Mouse (Mus musculus) embryo, embryonic 10 days (tissue): ENCODE results near the gene Mettl27.
"Not testable (repeated sequence)": the region's sequence is repeated elsewhere in the genome, so short reads cannot be mapped to it uniquely, and the experiment has no call there.

Source experiments
- DNase-seq: peaks from one replicate; pipeline ENCODE4 v3.0.0-alpha.2; 2015; ENCODE audit warnings: low spot score

The Mettl27 gene

GRCm38 (mm10) chr5:134921106-134921505, 11.1 kb upstream of the Mettl27 start:
- DNase-seq = no peak

GRCm38 (mm10) chr5:134923141-134923540, 9.0 kb upstream of the Mettl27 start:
- no peak for DNase-seq

- no peak for DNase-seq
These were observed 5.4 kb upstream of the Mettl27 start for GRCm38 (mm10) chr5:134926726-134927125.

- no peak for DNase-seq
These were observed 2.2 kb upstream of the Mettl27 start for GRCm38 (mm10) chr5:134929988-134930387.

- DNase-seq = peak; percentile 71
These were observed 722 bp downstream of the Mettl27 start for GRCm38 (mm10) chr5:134932903-134933276.

- no peak for DNase-seq
These were observed 1.1 kb downstream of the Mettl27 start for GRCm38 (mm10) chr5:134933281-134933680.

- not testable (repeated sequence) for DNase-seq
These were observed 1.5 kb downstream of the Mettl27 start for GRCm38 (mm10) chr5:134933686-134934085.

GRCm38 (mm10) chr5:134934666-134935065, 2.5 kb downstream of the Mettl27 start:
- no peak for DNase-seq

GRCm38 (mm10) chr5:134936051-134936450, 3.9 kb downstream of the Mettl27 start:
- no peak for DNase-seq

- no peak for DNase-seq
These were observed 4.5 kb downstream of the Mettl27 start for GRCm38 (mm10) chr5:134936626-134937185.

GRCm38 (mm10) chr5:134939069-134939468, 6.9 kb downstream of the Mettl27 start:
- no peak for DNase-seq

GRCm38 (mm10) chr5:134939554-134939953, 7.4 kb downstream of the Mettl27 start:
- not testable (repeated sequence) for DNase-seq

GRCm38 (mm10) chr5:134941472-134942209, 9.5 kb downstream of the Mettl27 start:
- no peak for DNase-seq

- DNase-seq = no peak
These were observed 10.6 kb downstream of the Mettl27 start for GRCm38 (mm10) chr5:134942740-134943139.

GRCm38 (mm10) chr5:134944179-134944578, 12.0 kb downstream of the Mettl27 start:
- DNase-seq = no peak

- DNase-seq = no peak
These were observed 13.2 kb downstream of the Mettl27 start for GRCm38 (mm10) chr5:134945266-134945959.

- peak; percentile 48 for DNase-seq
These were observed 14.1 kb downstream of the Mettl27 start for GRCm38 (mm10) chr5:134946063-134946856.

- DNase-seq = peak; percentile 47
These were observed 14.7 kb downstream of the Mettl27 start, which contains the start of gene Cldn4 for GRCm38 (mm10) chr5:134946857-134947255. Cldn4 (minus strand) TSS chr5:134946934.

GRCm38 (mm10) chr5:134947420-134948084, 15.4 kb downstream of the Mettl27 start:
- DNase-seq = no peak

- DNase-seq = no peak
These were observed 15.9 kb downstream of the Mettl27 start for GRCm38 (mm10) chr5:134948085-134948439.

GRCm38 (mm10) chr5:134951053-134951884, 19.1 kb downstream of the Mettl27 start:
- DNase-seq = peak; percentile 39
